Mouse (Mus musculus) lung, postnatal 36 days (tissue): ENCODE data around the gene Ctdnep1.

Experiments used
- DNase-seq: peaks from one replicate; pipeline ENCODE4 v3.0.0; 2022; ENCODE audit warnings: mixed read lengths

Ctdnep1 gene

DNA sequence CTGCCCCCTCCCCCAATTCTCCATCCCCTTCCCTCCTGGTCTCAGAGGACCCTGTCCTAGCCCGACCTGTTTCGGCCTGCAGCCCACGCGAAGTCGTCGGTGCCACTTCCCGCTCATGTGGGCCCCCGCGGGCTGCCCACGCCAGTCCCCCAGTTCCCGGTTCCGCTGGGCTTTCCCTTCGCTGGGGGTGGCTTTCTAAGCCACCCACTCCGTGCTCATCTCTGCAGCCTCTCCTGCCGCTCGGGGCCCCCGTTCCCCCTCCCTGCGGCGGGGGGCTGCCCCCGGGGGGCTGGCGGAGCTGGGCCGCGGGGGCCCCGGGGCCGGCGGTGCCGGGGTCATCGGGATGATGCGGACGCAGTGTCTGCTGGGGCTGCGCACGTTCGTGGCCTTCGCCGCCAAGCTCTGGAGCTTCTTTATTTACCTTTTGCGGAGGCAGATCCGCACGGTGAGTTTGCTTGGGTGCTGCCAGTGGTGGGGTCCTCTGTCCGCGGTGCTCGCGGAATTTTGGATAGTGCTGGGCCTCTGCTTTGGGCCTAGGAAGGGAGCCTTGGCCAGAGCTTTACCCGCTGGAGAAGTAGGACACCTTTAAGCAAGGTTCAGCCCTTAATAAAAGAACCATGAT, at the start of gene Ctdnep1:
TSS of gene Ctdnep1 (plus strand) at position 16 of the 622 bp plus-strand sequence.
- no peak for DNase-seq

DNA sequence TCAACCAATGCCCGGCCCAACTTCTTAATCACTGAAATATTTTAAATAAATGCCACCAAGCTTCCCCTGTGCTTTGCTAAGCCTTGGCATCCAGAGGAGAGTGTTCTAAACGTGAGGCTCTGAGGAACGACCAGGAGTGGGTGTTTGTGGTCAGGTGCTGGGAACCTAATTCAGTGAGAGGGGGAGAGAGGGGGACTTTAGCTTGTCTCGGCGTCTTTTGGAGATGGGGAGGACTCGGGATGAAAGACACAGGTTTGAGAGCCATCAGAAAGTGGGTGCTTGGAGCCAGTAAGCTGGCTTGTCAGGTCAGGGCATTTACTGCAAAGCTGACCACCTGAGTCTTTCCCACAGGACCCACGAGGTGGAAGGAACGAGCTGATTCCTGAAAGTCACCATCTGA, 49.2 kb upstream of the Ctdnep1 start:
- no peak for DNase-seq

DNA sequence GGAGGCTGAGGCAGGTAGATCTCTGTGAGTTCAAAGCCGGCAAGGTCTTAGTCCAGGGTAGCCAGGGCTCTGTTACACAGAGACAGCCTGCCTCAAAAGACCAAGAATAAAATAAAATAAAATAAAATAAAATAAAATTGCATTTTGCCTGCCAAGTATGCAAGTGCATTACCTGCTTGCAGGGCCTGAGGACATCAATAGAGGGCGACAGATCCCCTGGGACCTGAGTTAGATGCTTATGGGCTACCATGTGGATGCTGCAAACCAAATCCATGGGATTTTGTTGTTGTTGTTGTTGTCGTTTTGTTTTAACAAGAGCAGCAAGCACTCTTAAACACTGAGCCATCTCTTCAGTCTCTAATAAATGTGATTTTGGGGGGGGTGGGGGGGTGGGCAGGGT, 48.7 kb upstream of the Ctdnep1 start:
- no peak for DNase-seq

DNA sequence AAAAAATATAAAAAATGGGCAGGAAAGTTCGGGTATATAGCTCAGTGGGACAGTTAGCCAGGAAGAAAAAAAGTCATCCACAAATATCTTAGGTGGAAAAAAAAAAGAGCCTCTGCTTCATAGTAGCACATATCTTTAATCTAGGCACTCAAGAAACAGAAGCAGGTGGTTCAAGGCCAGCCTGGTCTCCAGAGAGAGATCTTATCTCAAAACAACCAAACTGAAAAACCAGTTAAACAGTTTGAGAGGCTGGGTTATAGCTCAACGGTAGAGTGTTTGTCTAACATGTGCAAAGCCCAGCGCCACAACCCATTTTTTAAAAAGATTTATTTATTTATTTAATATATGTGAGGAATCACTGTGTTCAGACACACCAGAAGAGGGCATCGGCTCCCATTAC, 47.9 kb upstream of the Ctdnep1 start:
- DNase-seq = no peak

DNA sequence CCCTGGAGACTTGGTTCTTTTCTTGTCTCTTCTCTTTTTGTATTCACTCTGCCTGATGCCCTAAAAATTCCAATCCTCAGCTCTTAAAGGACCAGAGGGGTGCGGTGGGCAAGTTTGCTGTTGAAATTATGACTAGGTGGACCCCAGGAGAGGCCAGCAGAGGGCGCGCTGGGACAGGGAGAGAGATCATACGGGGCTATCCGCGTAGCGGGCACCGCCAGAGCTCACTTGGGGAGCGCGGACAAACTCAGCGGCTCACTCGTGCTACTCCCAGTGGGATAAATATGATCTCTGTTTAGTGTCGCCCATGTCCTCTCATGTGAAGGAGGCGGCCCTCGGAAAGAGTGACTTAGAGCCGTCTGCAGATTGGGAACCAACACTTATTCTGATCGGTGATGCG, 46.8 kb upstream of the Ctdnep1 start:
- peak; percentile 94 for DNase-seq

DNA sequence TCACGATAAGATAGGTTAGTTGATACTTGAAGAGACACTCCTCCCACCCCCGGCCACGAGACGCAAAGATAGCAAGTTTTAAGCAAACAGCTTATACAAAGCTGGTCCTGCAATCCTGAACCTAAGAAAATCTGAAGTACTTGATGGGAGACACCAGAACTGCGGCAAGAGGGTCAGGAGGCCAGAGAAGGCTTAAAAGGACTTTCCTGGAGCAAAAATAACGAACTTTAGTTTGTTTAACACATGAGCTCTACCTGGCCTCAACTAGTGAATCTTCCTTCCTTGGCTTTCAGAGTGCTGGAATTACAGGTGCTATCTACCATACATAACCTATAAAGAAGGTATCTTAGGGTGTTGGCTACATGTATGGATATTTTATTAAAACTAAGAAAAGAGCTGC, 46.3 kb upstream of the Ctdnep1 start:
- no peak for DNase-seq

DNA sequence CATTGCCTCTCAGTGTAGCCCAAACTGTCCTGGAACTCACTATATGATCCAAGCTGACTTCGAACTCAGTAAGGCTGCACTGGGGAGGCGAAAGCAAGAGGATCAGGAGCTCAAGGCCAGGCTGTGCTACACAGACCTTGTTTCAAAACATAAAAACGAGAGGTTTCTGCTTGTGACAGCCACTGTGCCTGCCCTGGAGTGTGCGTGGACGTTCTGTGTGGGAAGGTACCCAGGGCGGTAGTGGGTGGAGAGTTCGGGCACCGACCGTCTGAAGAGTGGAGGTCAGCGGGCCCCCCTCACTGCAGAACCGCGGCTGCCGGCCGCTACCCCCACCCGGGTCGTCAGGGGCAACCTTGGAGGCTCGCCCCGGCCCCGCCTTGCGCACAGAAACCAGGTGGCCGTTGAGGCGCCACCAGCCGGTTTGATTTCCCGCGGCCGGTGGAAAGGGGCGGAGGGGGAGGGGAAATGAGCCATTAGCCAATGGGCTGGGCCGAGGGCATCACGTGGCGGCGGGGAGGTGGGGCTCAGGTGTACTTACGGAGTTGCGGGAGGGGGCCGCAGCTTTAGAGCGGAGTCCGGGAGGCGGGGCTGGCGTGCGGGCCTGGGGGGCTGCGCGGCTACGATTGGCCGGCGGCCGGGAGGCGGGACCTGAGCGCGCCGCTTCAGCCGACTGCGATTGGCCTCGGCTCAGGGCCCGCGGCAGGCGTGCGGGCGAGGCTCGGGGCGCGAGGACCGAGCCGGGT, 45.6 kb upstream of the Ctdnep1 start, which contains the start of gene Ybx2:
TSS of gene Ybx2 (plus strand) at position 660 of the 743 bp plus-strand sequence.
- peak; percentile 89 for DNase-seq

DNA sequence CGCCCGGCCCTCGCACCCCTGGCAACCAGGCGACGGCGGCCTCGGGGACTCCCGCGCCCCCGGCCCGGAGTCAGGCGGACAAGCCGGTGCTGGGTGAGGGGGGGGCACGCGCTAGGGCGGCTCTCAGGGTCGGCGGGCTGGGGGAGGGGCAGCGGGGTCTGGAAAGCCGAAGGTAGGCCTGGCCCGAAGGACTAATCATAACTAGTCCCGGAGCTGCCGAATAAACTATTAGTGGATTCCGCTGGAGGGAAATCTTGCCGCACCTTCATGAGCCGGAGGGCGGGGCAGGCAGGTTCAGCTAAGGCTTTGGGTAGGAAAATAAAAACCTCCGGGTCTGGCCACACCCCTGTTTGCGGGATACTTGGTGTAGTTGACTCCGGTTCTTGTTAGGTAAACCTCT, 44.8 kb upstream of the Ctdnep1 start:
- peak; percentile 46 for DNase-seq

DNA sequence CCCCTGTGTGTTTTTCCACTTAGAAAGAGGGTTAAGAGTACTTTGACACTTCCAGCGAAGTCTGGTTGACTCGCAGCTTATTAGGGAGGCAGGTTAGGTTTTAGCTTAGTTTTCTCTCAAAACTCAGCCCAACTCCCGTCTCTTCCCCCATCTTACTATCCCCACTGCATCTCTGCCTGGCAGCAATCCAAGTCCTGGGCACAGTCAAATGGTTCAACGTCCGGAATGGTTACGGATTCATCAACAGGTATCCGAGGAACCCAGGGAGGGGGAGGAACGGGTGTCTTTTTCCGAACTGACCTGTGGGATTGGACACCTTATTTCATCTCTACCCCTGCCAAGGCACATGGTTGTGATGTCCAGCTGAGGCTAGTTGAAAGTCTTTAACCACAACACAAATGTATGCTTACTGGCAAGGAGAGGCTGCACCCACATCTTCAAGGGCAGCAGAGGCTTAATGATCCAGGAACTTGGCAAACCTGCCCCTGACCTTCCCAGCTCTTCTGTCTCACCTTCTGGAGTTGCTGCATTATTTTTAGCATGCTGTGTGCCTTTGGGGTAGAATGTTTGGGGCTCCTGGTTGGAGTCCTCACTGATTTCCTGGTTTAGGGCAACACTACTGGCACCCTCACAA, 44.1 kb upstream of the Ctdnep1 start:
- no peak for DNase-seq

DNA sequence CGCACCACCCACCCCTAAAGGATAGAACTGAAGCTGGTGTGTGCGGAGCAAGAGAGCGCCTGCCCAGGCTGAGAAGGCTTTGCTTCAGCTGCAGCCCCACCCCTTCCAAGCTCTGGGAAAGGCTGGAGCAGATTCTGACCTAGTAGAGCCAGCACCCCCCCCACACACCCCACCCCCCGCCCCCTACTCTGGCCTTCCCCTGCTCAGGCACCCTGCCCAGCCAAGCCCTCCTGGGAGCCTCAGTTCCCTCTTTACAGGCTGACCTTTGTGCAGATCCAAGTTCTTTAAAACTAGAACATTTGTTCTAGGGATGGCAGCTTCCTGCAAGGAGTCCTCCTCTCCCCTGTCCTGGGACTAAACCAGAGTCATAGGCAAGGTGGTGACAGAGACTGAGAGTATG, 43.6 kb upstream of the Ctdnep1 start:
- DNase-seq = no peak

DNA sequence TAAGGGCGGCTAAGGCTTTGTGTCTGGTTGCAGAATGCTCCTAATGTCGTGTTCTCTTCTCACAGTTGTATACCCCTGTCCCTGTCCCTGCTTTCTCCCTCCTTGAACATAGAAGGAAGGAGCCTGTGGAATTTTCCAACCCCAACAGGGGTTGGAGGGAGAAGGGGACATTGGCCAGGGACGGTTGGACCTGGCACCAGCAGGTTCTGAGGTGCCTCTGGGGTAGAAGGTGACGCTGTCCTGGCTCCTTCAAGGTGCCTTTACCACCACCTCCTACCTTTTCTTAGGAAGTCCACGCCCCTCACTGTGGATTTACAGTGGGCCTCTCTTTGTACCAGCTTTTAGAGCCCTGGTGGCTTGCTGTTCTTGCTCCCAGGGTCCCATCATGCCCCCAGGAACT, 43.1 kb upstream of the Ctdnep1 start:
- DNase-seq = no peak

DNA sequence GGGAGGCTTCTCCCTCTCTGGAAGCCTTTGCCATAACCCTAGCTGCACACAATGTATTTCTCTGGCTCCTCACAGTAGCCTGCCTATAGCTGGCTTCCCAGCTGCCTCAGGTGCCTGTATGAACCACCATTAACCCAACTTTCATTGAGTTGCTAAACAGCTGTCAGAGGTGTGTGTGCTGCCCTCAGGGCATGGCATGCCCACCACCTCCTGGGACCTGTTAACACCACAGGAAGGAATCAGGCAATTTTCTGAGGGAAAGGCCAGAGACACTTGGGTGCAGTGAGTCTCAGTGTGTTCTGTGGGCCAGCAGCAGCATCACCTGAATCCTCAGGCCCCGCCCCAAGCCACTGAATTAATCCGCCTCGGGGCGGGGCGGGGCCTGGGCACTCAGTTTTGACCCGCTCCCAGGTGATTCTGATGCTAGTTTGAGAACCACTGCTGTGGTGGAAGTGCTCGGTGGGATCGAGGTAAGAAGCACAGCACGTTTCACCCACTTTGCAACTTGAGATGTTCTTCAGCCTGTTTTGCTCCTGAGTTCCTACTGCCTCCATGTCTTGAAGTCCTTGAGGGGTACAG, 42.5 kb upstream of the Ctdnep1 start:
- DNase-seq = no peak

DNA sequence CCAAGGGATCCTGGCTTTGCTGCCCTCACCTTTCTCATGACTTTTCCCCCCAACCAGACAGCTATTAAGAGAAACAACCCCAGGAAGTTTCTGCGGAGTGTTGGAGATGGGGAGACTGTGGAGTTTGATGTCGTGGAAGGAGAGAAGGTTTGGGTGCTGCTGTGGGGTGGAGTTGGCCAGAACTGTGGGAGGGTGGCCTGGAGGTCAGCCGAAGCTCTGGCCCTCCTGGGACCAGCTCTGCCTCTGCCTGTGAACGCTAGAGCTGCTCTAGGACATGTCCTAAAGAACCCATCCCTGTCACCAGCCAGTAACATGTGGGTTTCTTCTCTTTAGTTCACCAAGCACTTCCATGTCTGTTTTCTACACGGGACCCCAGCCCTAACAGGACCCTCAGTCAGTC, 41.8 kb upstream of the Ctdnep1 start:
- DNase-seq = no peak

DNA sequence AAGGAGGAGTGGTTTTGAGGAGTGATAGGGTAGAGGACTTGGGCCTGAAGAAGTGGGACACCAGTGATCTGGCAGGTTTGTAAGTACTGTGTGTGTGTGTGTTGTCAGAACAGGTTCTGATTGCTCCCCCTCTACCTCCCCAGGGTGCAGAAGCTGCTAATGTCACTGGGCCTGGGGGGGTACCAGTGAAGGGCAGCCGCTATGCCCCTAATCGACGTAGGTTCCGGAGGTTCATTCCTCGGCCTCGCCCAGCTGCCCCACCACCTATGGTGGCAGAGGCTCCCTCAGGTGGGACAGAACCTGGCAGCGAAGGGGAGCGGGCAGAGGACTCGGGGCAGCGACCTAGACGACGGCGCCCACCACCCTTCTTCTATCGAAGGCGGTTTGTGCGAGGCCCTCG, 41.2 kb upstream of the Ctdnep1 start:
- DNase-seq = no peak

DNA sequence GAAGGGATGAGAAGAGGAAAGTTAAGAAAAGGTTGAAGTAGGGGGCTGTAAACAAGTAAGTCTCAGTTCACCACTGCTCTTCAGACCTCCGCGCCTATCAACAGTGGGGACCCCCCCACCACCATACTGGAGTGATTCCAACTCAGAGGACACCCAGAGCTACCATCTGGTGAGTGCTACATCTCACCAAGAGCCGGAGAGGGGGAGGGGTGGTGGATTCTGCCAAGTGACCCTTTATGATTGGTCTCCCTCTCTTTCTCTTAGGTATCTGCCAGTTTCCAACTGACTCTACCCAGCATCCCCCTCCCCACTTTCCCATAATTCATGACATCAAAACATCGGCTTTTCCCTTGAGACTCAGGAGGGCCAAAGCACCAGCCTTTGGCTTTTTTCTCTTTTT, 40.0 kb upstream of the Ctdnep1 start:
- no peak for DNase-seq

DNA sequence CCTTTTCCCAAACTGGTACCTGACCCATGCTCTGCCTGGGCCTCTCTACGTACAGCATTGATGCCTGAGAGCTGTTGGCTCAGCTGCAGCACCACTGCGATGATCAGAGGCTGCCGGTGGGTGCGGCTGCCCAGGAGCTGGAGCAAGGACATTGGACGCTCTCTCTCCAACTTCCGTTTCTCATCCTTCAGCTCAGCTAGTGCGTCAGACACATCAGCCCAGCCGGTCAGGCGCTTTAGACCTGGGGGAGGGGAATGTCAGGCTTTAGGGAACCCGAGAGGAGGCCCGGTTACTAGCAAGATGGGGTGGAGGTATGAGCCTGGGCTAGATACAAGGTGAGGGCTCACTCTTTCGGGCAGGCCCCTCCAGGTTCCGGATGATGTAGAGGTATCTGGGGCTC, 35.7 kb upstream of the Ctdnep1 start:
- no peak for DNase-seq

DNA sequence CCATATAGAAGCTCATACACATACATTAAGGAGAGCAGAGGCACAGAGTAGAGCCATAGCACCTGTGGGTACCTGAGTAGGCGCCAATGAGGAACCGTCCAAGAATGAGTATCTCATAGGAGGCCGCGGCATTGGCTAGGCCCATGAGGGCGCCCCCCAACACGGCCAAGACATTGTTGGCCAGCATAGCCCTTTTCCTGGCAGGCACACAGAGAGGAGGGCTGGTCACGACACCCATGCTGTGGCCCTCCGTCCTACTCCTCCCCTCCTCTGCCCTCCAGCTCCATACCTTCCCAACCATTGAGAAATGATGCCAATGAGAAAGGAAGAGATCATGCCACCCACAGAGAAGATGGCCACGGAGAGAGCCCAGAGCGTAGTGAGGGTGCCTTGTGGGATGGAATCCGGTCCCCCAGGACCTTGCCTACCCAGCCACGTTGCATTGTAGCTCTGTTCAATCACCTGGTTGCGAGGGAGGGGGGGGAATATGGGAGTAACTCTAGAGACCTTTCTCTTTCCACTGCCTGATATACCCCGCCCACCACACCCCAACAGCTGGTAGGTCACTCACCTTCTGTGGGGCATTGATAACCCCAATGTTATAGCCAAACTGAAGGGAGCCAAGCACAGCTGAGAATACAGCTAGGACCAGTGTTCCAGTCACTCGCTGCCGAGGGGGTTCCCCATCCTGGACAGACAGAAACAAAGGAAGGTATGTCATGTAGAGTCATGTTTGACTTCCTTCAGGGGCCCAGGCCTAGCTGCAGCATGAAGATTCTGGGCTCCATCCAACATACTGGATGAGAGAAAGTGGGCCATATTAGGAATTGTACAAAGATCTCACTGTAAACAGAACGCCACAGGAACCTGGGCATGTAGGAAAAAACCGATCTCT, 34.7 kb upstream of the Ctdnep1 start:
- no peak for DNase-seq

DNA sequence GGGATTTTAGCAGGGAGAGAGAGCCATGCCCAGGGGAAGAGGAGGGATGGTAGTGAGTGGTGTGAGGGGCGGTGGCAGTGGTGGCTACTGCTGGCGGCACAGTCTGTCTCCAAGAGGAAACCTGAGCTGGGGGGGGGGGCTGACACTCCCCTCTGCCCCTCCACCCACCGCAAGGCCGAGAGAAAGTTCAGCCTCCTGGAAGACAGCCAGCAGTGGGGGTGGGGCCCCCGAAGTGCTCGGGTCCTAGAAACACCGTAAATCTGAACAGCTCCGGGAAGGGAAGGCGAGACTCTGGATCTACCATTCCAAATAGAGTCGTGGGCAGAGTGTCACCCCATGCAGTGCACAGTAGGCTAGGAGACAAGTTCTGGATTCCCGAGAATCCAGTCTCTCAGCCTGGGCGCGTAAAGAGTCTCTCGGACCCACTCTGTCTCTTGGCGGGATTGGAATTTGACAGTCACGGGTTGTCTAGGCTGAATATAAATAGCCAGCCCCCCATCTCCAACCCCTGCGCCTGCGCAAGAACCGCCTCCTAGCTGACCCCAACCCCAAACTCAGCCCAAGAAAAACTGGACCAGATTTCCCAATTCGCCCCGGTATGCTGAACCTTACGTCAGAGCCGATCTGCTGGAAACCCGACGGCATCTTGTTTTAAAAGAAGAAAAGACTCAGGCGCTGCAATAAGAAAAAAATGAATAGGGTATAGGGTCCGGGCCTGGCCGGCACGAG, 33.5 kb upstream of the Ctdnep1 start:
- no peak for DNase-seq

DNA sequence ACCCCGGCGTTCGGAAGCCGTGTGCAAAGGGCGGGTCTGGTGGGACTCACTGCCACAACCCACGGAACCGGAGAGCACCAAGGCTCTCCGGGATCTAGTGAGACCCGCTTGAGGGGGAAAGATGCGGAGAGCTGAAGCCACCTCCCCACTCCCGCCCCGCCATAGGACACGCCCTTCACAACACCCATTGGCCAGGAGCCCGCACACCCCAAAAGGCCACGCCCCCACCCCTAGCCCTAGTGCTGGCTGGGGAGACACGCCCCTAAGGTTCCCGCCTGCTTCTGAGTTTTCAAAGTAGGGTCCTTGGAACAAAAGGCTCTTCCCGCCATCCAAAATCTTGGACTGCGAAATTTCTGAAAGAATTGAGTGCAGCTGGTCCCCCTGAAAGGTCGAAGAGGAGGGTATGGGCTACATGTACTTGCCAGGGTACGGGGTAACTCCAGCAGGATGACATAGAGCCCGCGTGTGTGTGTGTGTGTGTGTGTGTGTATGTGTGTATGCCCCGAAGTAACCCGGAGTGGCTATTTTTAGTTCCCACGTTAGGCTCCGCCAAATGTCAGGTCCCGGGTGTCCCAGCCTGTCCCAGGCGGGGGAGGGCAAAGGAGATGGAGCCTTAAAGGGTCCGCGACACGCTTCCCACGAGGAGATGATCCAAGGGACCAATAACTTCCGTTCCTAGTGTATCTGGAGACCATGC, 32.7 kb upstream of the Ctdnep1 start, which contains the start of gene Slc2a4:
TSS of gene Slc2a4 (minus strand) at position 123 of the 697 bp plus-strand sequence.
- peak; percentile 91 for DNase-seq

DNA sequence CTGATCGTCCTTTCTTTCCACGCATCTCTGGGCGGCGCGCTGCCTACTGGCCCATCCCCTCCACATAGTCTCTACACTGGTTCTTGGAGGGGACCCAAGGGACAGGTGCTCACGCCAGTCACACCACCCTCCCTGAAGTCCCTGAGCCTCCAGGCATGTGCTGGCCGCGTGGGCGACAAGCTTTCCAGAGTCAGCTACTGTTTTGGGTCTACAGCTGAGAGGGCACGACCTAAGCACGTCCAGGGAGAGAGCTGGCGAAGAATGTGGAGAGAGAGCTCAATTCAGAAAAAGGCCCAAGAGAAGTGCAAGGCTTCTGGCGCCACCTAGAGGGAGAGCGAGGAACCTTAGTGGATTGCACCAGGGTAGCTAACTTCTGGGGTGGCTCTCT, 32.2 kb upstream of the Ctdnep1 start:
- DNase-seq = peak; percentile 95

DNA sequence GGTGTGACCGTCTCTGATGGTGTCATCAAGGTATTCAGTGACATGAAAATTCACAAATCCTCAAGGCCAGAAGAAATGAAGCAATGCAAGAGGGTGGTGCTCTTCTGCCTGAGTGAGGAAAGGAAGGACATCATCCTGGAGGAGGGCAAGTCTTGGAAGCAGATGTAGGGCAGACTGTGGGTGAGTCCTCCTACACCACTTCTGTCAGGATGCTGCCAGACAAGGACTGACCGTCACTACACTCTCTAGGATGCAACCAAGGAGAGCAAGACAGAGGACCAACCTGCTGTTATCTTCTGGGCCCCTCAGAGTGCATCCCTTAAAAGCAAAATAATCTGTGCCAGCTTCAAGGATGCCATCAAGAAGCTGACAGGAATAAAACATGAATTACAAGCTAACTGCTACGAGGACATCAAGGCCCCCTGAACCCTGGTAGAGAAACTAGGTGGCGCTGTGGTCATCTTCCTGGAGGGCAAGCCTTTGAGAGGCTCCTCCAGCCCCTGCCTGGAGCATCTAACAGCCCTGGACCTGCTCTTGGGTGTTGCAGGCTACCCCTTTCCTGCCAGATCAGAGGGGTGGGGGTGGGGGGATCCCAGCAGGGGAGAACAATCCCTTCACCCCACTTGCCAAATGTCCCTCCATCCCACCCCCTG, 30.0 kb upstream of the Ctdnep1 start:
- no peak for DNase-seq
